Mouse (Mus musculus) stomach, embryonic 16.5 days (tissue): ENCODE data around the gene Steap4. TPM values are rescaled to one million over a fixed set of nuclear protein-coding genes. Genes with fewer than 3 reads are reported as not detected.

Source experiments
- ATAC-seq: fragments of 200-750 bp; cut with Nextera tagmentation; 2 replicates; pipeline ENCODE4 v1.8.0; 2017; ENCODE audit warnings: moderate number of reproducible peaks, moderate TSS enrichment; ENCODE audit not compliant: insufficient read depth, low FRiP score
- H3K27ac ChIP-seq: fragments of 300-500 bp; sonication (generic); 2 replicates; pipeline ENCODE4 v1.5.1; 2014; ENCODE audit warnings: low read length
- H3K27me3 ChIP-seq: fragments of 300-500 bp; sonication (generic); 2 replicates; pipeline ENCODE4 v1.6.1; 2014; ENCODE audit warnings: low read length, control low read depth, mixed read lengths; ENCODE audit not compliant: control insufficient read depth, insufficient read depth
- H3K36me3 ChIP-seq: fragments of 300-500 bp; sonication (generic); 2 replicates; pipeline ENCODE4 v1.6.1; 2014; ENCODE audit warnings: low read length; ENCODE audit not compliant: control insufficient read depth, insufficient read depth
- H3K4me1 ChIP-seq: fragments of 300-500 bp; sonication (generic); 2 replicates; pipeline ENCODE4 v1.6.1; 2014; ENCODE audit warnings: low read length, control low read depth, mixed read lengths; ENCODE audit not compliant: control insufficient read depth, insufficient read depth
- H3K4me2 ChIP-seq: fragments of 300-500 bp; sonication (generic); 2 replicates; pipeline ENCODE4 v1.6.1; 2014; ENCODE audit warnings: low read depth, low read length, mixed read lengths
- H3K4me3 ChIP-seq: fragments of 300-500 bp; sonication (generic); replicated peaks from 2 replicates; pipeline ENCODE4 v1.5.1; 2014; ENCODE audit warnings: mild to moderate bottlenecking, low read length
- H3K9ac ChIP-seq: fragments of 300-500 bp; sonication (generic); 2 replicates; pipeline ENCODE4 v1.6.1; 2014; ENCODE audit warnings: low read length
- H3K9me3 ChIP-seq: fragments of 300-500 bp; sonication (generic); replicated peaks from 2 replicates; pipeline ENCODE4 v1.6.1; 2016; ENCODE audit warnings: low read length, control low read depth; ENCODE audit not compliant: control insufficient read depth
- WGBS: fragments of 180-500 bp; shearing (Covaris S2); extraction: QIAGEN DNeasy Blood & Tissue Kit; methylation state at CpG from one replicate; pipeline ENCODE4 v1.1.7; 2014; 5-methylcytosine and 5-hydroxymethylcytosine counted together
- polyA plus RNA-seq: library from polyadenylated mRNA; unstranded; fragments of >200 nt; fragmentation: Nextera tagmentation; extraction: Ambion mirVana; gene quantifications from 2 replicates; pipeline ENCODE4 v1.2.1, GENCODE M21; 2015

The Steap4 gene
- polyA plus RNA-seq, 1 experiment from 2014 or later, result 3.3 TPM

DNA sequence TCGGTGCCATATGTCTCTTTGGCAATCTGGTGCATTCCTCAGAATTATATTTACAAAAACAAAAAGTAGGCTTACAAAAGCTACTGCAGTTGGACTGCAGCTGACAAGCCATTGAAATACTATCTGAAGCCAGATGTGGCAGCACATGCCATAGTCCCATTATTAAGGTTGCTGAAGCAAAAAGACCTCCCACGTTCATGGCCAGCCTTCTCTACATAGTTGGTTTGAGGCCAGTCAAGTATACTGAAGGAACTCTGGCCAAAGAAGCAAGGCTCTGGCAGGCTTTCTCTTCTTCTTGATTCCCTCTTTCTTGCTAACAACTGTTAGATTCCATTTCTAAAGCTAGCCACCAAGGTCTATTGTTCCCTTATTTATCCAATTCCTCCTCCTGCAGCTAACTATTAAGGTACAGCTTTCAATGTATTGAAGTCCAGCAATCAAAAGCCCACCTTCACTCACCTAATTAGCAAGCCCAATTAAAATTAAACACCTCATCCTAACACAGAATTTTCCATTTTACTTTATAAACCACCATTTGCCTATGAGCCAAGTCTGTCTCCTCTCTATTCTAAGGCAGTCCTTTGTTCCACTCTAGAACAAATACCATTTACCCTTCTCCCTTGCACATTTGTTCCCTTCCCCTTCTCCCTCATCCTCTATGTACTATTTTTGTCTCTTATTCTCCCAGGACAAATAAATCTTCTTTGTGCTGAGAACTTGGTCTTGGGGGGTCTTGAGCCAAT is 26.2 kb upstream of the Steap4 start:
- no peaks in the 10 kb centered on the region for H3K27me3 ChIP-seq
- WGBS, result 46% methylated on average over 2 of the region's 2 CpGs
- no peak overlapping the region for H3K4me3 ChIP-seq
- ATAC-seq, result peak; percentile 56; the same call in 1 of the 2 replicates
- H3K36me3 ChIP-seq, result no peaks in the 10 kb centered on the region
- H3K9ac ChIP-seq, result no peak overlapping the region
- no peaks in the 10 kb centered on the region for H3K4me1 ChIP-seq
- no peaks in the 10 kb centered on the region for H3K9me3 ChIP-seq
- no peak overlapping the region for H3K4me2 ChIP-seq
- peak overlapping the region; percentile 11; the same call in 1 of the 2 replicates for H3K27ac ChIP-seq

DNA sequence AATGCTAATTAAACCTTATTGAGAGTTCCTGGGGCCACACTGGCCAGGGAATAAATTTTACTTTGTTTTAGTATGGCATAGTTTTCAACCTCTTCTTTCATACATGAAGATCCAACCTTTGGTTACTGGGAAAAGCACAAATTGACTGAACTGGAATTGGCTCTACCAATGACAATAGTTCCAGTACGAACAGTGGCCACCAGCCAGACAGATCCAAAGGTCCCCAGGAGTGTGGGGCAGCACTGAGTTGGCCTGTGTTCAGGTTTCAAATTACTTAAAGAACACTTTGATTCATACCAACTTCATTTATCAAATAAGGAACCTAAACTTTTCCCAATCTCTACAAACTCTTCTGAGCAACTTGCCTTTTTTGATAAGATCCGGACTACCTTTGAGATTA is 5.4 kb upstream of the Steap4 start:
- H3K27ac ChIP-seq, result no peak overlapping the region
- no peak overlapping the region for H3K4me3 ChIP-seq
- H3K27me3 ChIP-seq, result no peaks in the 10 kb centered on the region
- WGBS, result 85% methylated on average over 2 of the region's 2 CpGs
- no peak overlapping the region for H3K4me2 ChIP-seq
- ATAC-seq, result no peak
- H3K36me3 ChIP-seq, result no peaks in the 10 kb centered on the region
- H3K9me3 ChIP-seq, result no peaks in the 10 kb centered on the region
- no peak overlapping the region for H3K9ac ChIP-seq
- 0 out of 2 replicates have a peak, but pooled peaks cover 2% of the 10 kb centered on the region for H3K4me1 ChIP-seq

- no peaks in the 10 kb centered on the region for H3K9me3 ChIP-seq
- no peak overlapping the region for H3K4me3 ChIP-seq
- ATAC-seq, result no peak
- no peaks in the 10 kb centered on the region for H3K27me3 ChIP-seq
- H3K4me1 ChIP-seq, result peaks cover 8% of the 10 kb centered on the region; the same call in 1 of the 2 replicates
- H3K4me2 ChIP-seq, result no peak overlapping the region
- 63% methylated on average over 5 of the region's 5 CpGs for WGBS
- H3K9ac ChIP-seq, result no peak overlapping the region
- no peaks in the 10 kb centered on the region for H3K36me3 ChIP-seq
- no peak overlapping the region for H3K27ac ChIP-seq
Observed at GRCm38 (mm10) chr5:7955371-7955966, 4.8 kb upstream of the Steap4 start.

- Histone ChIP-seq H3K36me3 (no peaks in the 10 kb centered on the region), H3K9me3 (no peaks in the 10 kb centered on the region), H3K9ac (no peak overlapping the region), H3K4me2 (no peak overlapping the region), H3K4me1 (peaks cover 10% of the 10 kb centered on the region; the same call in 1 of the 2 replicates), H3K27ac (no peak overlapping the region), H3K27me3 (no peaks in the 10 kb centered on the region), H3K4me3 (no peak overlapping the region)
- no peak for ATAC-seq
- WGBS, result 59% methylated on average over 4 of the region's 4 CpGs
Observed at GRCm38 (mm10) chr5:7958061-7958460, 2.2 kb upstream of the Steap4 start.

GRCm38 (mm10) chr5:7959286-7959685 is 971 bp upstream of the Steap4 start:
- no peak for ATAC-seq
- no peaks in the 10 kb centered on the region for H3K36me3 ChIP-seq
- peaks cover 10% of the 10 kb centered on the region; the same call in 1 of the 2 replicates for H3K4me1 ChIP-seq
- no peak overlapping the region for H3K4me2 ChIP-seq
- 83% methylated on average over 6 of the region's 6 CpGs for WGBS
- no peak overlapping the region for H3K4me3 ChIP-seq
- no peak overlapping the region for H3K9ac ChIP-seq
- no peak overlapping the region for H3K27ac ChIP-seq
- H3K9me3 ChIP-seq, result no peaks in the 10 kb centered on the region
- H3K27me3 ChIP-seq, result no peaks in the 10 kb centered on the region

DNA sequence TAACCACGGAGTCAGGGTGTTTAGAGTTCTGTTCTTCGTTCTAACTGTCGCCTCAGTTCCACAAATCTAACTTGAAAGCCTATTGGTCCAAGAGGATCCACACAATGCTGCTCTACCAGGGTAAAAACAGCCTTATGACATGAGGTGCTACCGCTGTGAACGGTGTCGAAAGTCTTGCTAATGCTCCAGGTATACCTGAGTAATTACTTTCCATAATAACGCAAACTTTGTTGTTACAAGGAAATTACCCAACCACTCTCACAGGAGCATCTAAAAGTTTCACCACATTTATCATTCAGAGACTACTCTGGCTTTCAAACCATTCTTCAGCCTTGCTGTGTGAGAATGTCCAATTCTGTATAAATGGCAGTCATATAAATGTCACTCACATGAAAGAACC is 856 bp downstream of the Steap4 start:
- no peaks in the 10 kb centered on the region for H3K27me3 ChIP-seq
- no peak overlapping the region for H3K9ac ChIP-seq
- ATAC-seq, result no peak
- peaks cover 10% of the 10 kb centered on the region; the same call in 1 of the 2 replicates for H3K4me1 ChIP-seq
- 76% methylated on average over 7 of the region's 7 CpGs for WGBS
- no peaks in the 10 kb centered on the region for H3K36me3 ChIP-seq
- H3K4me3 ChIP-seq, result no peak overlapping the region
- H3K4me2 ChIP-seq, result no peak overlapping the region
- H3K27ac ChIP-seq, result no peak overlapping the region
- H3K9me3 ChIP-seq, result no peaks in the 10 kb centered on the region

DNA sequence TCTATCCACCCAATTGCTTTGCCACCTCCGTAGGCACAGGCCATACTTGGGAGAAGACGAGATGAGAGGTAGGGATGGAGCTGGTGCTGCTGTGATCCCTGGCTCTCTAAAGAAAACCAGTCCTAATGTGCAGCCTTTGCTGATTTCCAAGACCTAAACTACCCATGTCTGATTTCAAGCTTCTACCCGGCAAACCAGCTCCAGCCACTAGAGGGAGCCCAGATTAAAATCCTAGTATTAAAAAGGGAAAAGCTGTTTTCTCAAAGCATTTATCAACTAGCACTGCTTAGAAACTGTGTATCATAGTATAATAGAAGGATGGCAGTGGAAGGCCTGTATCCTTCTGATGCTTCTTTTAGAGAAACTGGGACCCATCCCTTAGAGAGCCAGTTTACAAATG is 5.0 kb downstream of the Steap4 start:
- peaks cover 4% of the 10 kb centered on the region; the same call in 1 of the 2 replicates for H3K4me1 ChIP-seq
- 35% methylated on average over 3 of the region's 3 CpGs for WGBS
- H3K27me3 ChIP-seq, result no peaks in the 10 kb centered on the region
- H3K9me3 ChIP-seq, result no peaks in the 10 kb centered on the region
- no peak overlapping the region for H3K4me3 ChIP-seq
- no peak overlapping the region for H3K9ac ChIP-seq
- ATAC-seq, result no peak
- no peak overlapping the region for H3K27ac ChIP-seq
- H3K4me2 ChIP-seq, result no peak overlapping the region
- no peaks in the 10 kb centered on the region for H3K36me3 ChIP-seq

DNA sequence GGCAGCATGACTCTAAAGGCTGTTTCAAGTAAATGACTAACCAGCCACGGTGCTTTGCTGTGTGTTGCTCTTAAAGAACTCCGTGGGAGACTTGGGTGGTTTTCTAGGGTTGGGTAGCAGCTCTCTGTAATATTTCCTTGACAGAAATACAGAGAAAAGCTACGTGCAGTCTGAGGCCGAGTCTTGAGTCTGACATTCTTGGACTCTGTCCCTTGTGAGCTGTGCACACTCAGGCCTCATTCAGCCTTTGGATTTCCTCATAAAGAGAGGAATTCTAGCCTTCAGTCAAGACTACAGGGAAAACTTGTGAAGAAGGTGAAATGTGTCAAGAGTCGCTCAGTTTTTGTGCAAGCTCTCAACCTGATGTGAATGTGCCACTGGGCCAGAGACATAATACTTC is 7.9 kb downstream of the Steap4 start:
- Histone ChIP-seq H3K4me3 (no peak overlapping the region), H3K27ac (no peak overlapping the region), H3K9ac (no peak overlapping the region), H3K36me3 (no peaks in the 10 kb centered on the region), H3K27me3 (no peaks in the 10 kb centered on the region), H3K9me3 (no peaks in the 10 kb centered on the region), H3K4me1 (no peaks in the 10 kb centered on the region), H3K4me2 (no peak overlapping the region)
- no peak for ATAC-seq
- WGBS, result 72% methylated on average over 5 of the region's 5 CpGs

- Histone ChIP-seq H3K4me2 (no peak overlapping the region), H3K27me3 (no peaks in the 10 kb centered on the region), H3K4me3 (no peak overlapping the region), H3K36me3 (no peaks in the 10 kb centered on the region), H3K4me1 (no peaks in the 10 kb centered on the region), H3K9ac (no peak overlapping the region), H3K9me3 (no peaks in the 10 kb centered on the region), H3K27ac (no peak overlapping the region)
- ATAC-seq, result no peak
- 78% methylated on average over 2 of the region's 2 CpGs for WGBS
Observed at GRCm38 (mm10) chr5:7972266-7972665, 12.0 kb downstream of the Steap4 start.
